Mouse (Mus musculus) liver, adult 2 months (tissue): ENCODE measurements at regions not wholly inside any gene's neighbourhood (a gene's known extent, or its start where the extent isn't known, plus 50 kb on each side); places are given as distances from the start of the nearest gene placed in this dataset.

ENCODE experiments used
- DNase-seq: peaks from one replicate; pipeline ENCODE4 v3.0.0-alpha.2; 2011; ENCODE audit warnings: low read depth, low spot score; ENCODE audit errors: extremely low read depth
- H3K27ac ChIP-seq: fragments of 200-500 bp; replicated peaks from 2 replicates; pipeline ENCODE4 v1.5.1; 2012; ENCODE audit warnings: low read depth, mild to moderate bottlenecking, control low read depth, inconsistent platforms, low read length; ENCODE audit not compliant: insufficient read depth
- H3K27me3 ChIP-seq: fragments of 200-500 bp; 2 replicates; pipeline ENCODE4 v1.6.1; 2012; ENCODE audit warnings: mild to moderate bottlenecking, moderate library complexity, low read length, inconsistent platforms; ENCODE audit not compliant: control insufficient read depth, insufficient read depth
- H3K36me3 ChIP-seq: fragments of 200-500 bp; 2 replicates; pipeline ENCODE4 v1.6.1; 2012; ENCODE audit warnings: low read length, inconsistent platforms; ENCODE audit not compliant: control insufficient read depth, insufficient read depth
- H3K4me1 ChIP-seq: fragments of 200-500 bp; 2 replicates; pipeline ENCODE4 v1.6.1; 2011; ENCODE audit warnings: low read length; ENCODE audit not compliant: control insufficient read depth, insufficient read depth
- H3K4me3 ChIP-seq: fragments of 200-500 bp; 2 replicates; pipeline ENCODE4 v1.5.1; 2011; ENCODE audit warnings: low read depth, mild to moderate bottlenecking, control low read depth, low read length, moderate library complexity; ENCODE audit not compliant: insufficient read depth
- H3K79me2 ChIP-seq: fragments of 200-500 bp; 2 replicates; pipeline ENCODE4 v1.6.1; 2012; ENCODE audit warnings: inconsistent platforms, mild to moderate bottlenecking, low read length, moderate library complexity; ENCODE audit not compliant: control insufficient read depth, insufficient read depth
- H3K9ac ChIP-seq: fragments of 200-500 bp; 2 replicates; pipeline ENCODE4 v1.6.1; 2012; ENCODE audit warnings: low read depth, mild to moderate bottlenecking, control low read depth, inconsistent platforms, low read length
- CTCF ChIP-seq: fragments of 200-500 bp; IDR thresholded peaks from 2 replicates; pipeline ENCODE4 v1.5.1; 2011; ENCODE audit warnings: low read depth, low read length, control low read depth
- POLR2A ChIP-seq: fragments of 200-500 bp; IDR thresholded peaks from 2 replicates; pipeline ENCODE4 v1.6.1; 2011; ENCODE audit warnings: low read length, control low read depth; ENCODE audit not compliant: insufficient read depth; ENCODE audit errors: extremely low read depth
- WGBS: fragments of 180-500 bp; shearing (Covaris S2); methylation state at CpG from one replicate; pipeline ENCODE4 v1.1.7; 2018; 5-methylcytosine and 5-hydroxymethylcytosine counted together

GRCm38 (mm10) chr13:16498052-16498451 is 486.4 kb downstream of the Inhba start:
- no peaks in the 10 kb centered on the region; the same call in 1 of the 2 replicates for H3K27me3 ChIP-seq
- H3K27ac ChIP-seq, result no peak overlapping the region
- H3K79me2 ChIP-seq, result no peaks in the 10 kb centered on the region
- no peaks in the 10 kb centered on the region for H3K4me1 ChIP-seq
- WGBS, result 90% methylated on average over 1 of the region's 1 CpGs
- H3K4me3 ChIP-seq, result no peak overlapping the region
- H3K9ac ChIP-seq, result no peak overlapping the region
- H3K36me3 ChIP-seq, result no peaks in the 10 kb centered on the region
- no peak for TF ChIP-seq POLR2A
- TF ChIP-seq CTCF, result no peak
- DNase-seq, result no peak

- no peak overlapping the region for H3K9ac ChIP-seq
- no peak for TF ChIP-seq CTCF
- TF ChIP-seq POLR2A, result no peak
- no peaks in the 10 kb centered on the region for H3K79me2 ChIP-seq
- WGBS, result 74% methylated on average over 4 of the region's 4 CpGs
- no peak overlapping the region for H3K4me3 ChIP-seq
- H3K36me3 ChIP-seq, result no peaks in the 10 kb centered on the region
- no peak overlapping the region for H3K27ac ChIP-seq
- H3K4me1 ChIP-seq, result no peaks in the 10 kb centered on the region
- DNase-seq, result no peak
- no peaks in the 10 kb centered on the region for H3K27me3 ChIP-seq
These were observed 501.2 kb downstream of the Inhba start for GRCm38 (mm10) chr13:16512876-16513275.

GRCm38 (mm10) chr13:16515195-16515594 is 503.5 kb downstream of the Inhba start:
- TF ChIP-seq CTCF, result no peak
- Histone ChIP-seq H3K27me3 (no peaks in the 10 kb centered on the region), H3K36me3 (no peaks in the 10 kb centered on the region), H3K27ac (no peak overlapping the region), H3K4me1 (no peaks in the 10 kb centered on the region), H3K79me2 (no peaks in the 10 kb centered on the region), H3K4me3 (no peak overlapping the region), H3K9ac (no peak overlapping the region)
- DNase-seq, result no peak

- H3K36me3 ChIP-seq, result no peaks in the 10 kb centered on the region
- H3K27me3 ChIP-seq, result no peaks in the 10 kb centered on the region
- no peak for DNase-seq
- 79% methylated on average over 5 of the region's 5 CpGs for WGBS
- no peak overlapping the region for H3K4me3 ChIP-seq
- no peak overlapping the region for H3K9ac ChIP-seq
- no peaks in the 10 kb centered on the region for H3K4me1 ChIP-seq
- H3K79me2 ChIP-seq, result no peaks in the 10 kb centered on the region
- TF ChIP-seq POLR2A (no peak), CTCF (no peak)
- no peak overlapping the region for H3K27ac ChIP-seq
These were observed 517.4 kb downstream of the Inhba start for GRCm38 (mm10) chr13:16529036-16529435.

- WGBS, result 62% methylated on average over 5 of the region's 5 CpGs
These were observed 532.1 kb downstream of the Inhba start for GRCm38 (mm10) chr13:16543771-16544170.

GRCm38 (mm10) chr13:16550060-16550459 is 538.4 kb downstream of the Inhba start:
- no peak for DNase-seq
- Histone ChIP-seq H3K27me3 (no peaks in the 10 kb centered on the region), H3K9ac (no peak overlapping the region), H3K79me2 (no peaks in the 10 kb centered on the region), H3K4me1 (no peaks in the 10 kb centered on the region), H3K4me3 (no peak overlapping the region), H3K27ac (no peak overlapping the region), H3K36me3 (no peaks in the 10 kb centered on the region)
- TF ChIP-seq POLR2A, result no peak
- TF ChIP-seq CTCF, result no peak

More at GRCm38 (mm10) chr13:16543771-16544170, 532.1 kb downstream of the Inhba start:
- DNase-seq, result no peak
- Histone ChIP-seq H3K27ac (no peak overlapping the region), H3K4me1 (no peaks in the 10 kb centered on the region), H3K27me3 (no peaks in the 10 kb centered on the region), H3K36me3 (no peaks in the 10 kb centered on the region), H3K79me2 (no peaks in the 10 kb centered on the region), H3K9ac (no peak overlapping the region), H3K4me3 (no peak overlapping the region)
- TF ChIP-seq CTCF (no peak), POLR2A (no peak)
